12 mouse cellular contexts compared by ENCODE assay signal in genomic region chr19:10698131-10698991, GRCm38 (mm10). TPM values are rescaled to one million over a fixed set of nuclear protein-coding genes. Genes with fewer than 3 reads are reported as not detected.
DNase-seq lines count a peak whose midpoint lies in the region; ATAC-seq and TF ChIP-seq lines count a peak whose summit lies in the region.
"Had no signal": no experiment of that assay in that cellular context is flagged by ENCODE, and none has a peak within 500 bp of the region (broad histone marks: within the 10 kb centered on the region; RNA-seq: fewer than 3 reads in every experiment).

No protein-coding gene starts in this region.

- peaks cover 64% of the 10 kb centered on the region for H3K4me1 ChIP-seq in kidney, embryonic 15.5 days
- H3K4me1 ChIP-seq in bone marrow, adult 2 months (ENCODE audit: control insufficient read depth, insufficient read depth, low read length) = peaks cover 23% of the 10 kb centered on the region
- H3K4me1 ChIP-seq in liver, embryonic 11.5 days (replicated peaks; ENCODE audit: control insufficient read depth, insufficient read depth, low read length) = peaks cover 70% of the 10 kb centered on the region

- 0 out of 2 replicates have a peak, but pooled peaks cover under 1% of the 10 kb centered on the region for H3K36me3 ChIP-seq in kidney, embryonic 15.5 days
- no peaks in the 10 kb centered on the region for H3K36me3 ChIP-seq in liver, embryonic 11.5 days (ENCODE audit: control insufficient read depth, insufficient read depth, low read length)

- 71% methylated on average over 9 of the region's 9 CpGs for WGBS in kidney, embryonic 15.5 days
- 14% methylated on average over 9 of the region's 9 CpGs for WGBS in bone marrow, adult 2 months
- 47% methylated on average over 9 of the region's 9 CpGs for WGBS in liver, embryonic 11.5 days

- TF ChIP-seq POLR2A in bone marrow, adult 2 months (IDR thresholded peaks at IDR 0.05; ENCODE audit: borderline replicate concordance, control insufficient read depth, low read depth, low read length) = no peak

- no peak for DNase-seq in kidney, adult 18-20 months
- peak; percentile 56 for DNase-seq in CD4-positive helper T cell, adult 2 months (ENCODE audit: low read depth, low spot score)
- no peak for DNase-seq in liver, embryonic 11.5 days (ENCODE audit: low spot score)
- DNase-seq in layer of hippocampus, postnatal 10 days (ENCODE audit: low spot score in 2 of 2) = no peak
- no peak for DNase-seq in cerebellum, adult 11-12 months
- no peak for DNase-seq in left cerebral cortex, postnatal 36 days (ENCODE audit: low spot score in 2 of 2)
- DNase-seq: lung, adult 18-20 months; thymus, postnatal 4 days had no signal

- no peaks in the 10 kb centered on the region for H3K9me3 ChIP-seq in kidney, embryonic 15.5 days (replicated peaks)
- H3K9me3 ChIP-seq in liver, embryonic 11.5 days (ENCODE audit: control insufficient read depth, low read length) = no peaks in the 10 kb centered on the region

- no peak overlapping the region for H3K9ac ChIP-seq in kidney, embryonic 15.5 days
- 0 out of 2 replicates have a peak overlapping the region, but pooled peaks have one; percentile 9 for H3K9ac ChIP-seq in liver, embryonic 11.5 days (ENCODE audit: low read depth, low read length)

- H3K27ac ChIP-seq in kidney, embryonic 15.5 days = peak overlapping the region; percentile 69
- peak overlapping the region; percentile 91 for H3K27ac ChIP-seq in bone marrow, adult 2 months (ENCODE audit: control insufficient read depth, insufficient read depth, low read depth, low read length, poor library complexity)
- peak overlapping the region; percentile 69 for H3K27ac ChIP-seq in liver, embryonic 11.5 days (ENCODE audit: low read depth, low read length)

- 0 out of 2 replicates have a peak, but pooled peaks have one; percentile 41 for ATAC-seq in kidney, embryonic 15.5 days (replicated peaks; ENCODE audit: low FRiP score)
- ATAC-seq in liver, embryonic 11.5 days (replicated peaks; ENCODE audit: low FRiP score) = no peak

- no peak for TF ChIP-seq CTCF in bone marrow, adult 2 months (IDR thresholded peaks at IDR 0.05; ENCODE audit: control insufficient read depth, insufficient read depth, low read length)

- intact Hi-C loops in left cerebral cortex, postnatal 36 days (cut with DNase I) = no loop called here

- H3K27me3 ChIP-seq in kidney, embryonic 15.5 days = no peaks in the 10 kb centered on the region
- H3K27me3 ChIP-seq in liver, embryonic 11.5 days (replicated peaks; ENCODE audit: control insufficient read depth, insufficient read depth, low read length) = no peaks in the 10 kb centered on the region

- no peak overlapping the region for H3K4me2 ChIP-seq in kidney, embryonic 15.5 days
- H3K4me2 ChIP-seq in liver, embryonic 11.5 days = peak overlapping the region; percentile 41

- no peak overlapping the region for H3K4me3 ChIP-seq in kidney, embryonic 15.5 days (replicated peaks)
- peak overlapping the region; percentile 36 for H3K4me3 ChIP-seq in bone marrow, adult 2 months (replicated peaks; ENCODE audit: control insufficient read depth, low read depth, low read length)
- H3K4me3 ChIP-seq in liver, embryonic 11.5 days (ENCODE audit: low read depth, low read length) = no peak overlapping the region

RNA-seq across cellular contexts. Expression of gene Vps37c, which starts 9.8 kb away (rescaled TPM):
- polyA plus RNA-seq in kidney, embryonic 15.5 days (2015; fragmentation: Nextera tagmentation; extraction: Ambion mirVana) = 29.7 and 31.7 TPM in 2 replicates
- polyA plus RNA-seq in bone marrow, adult 2 months (2011; ENCODE audit: insufficient read depth, insufficient read length, low replicate concordance, missing spikeins) = 14.4 and 29.5 TPM in 2 replicates
- 23.2 TPM in 2 replicates for polyA plus RNA-seq in liver, embryonic 11.5 days (2014; fragmentation: Nextera tagmentation; extraction: Ambion mirVana)
- 10 to 100 TPM; 24.6 to 26.9 TPM for total RNA-seq in layer of hippocampus, postnatal 10 days (2021)
- 10 to 100 TPM; 23.0 to 23.2 TPM for total RNA-seq in left cerebral cortex, postnatal 36 days (2021)

RNA-seq across cellular contexts. Expression of gene Pga5, which starts 20.5 kb away (rescaled TPM):
- not detected in 2 replicates for polyA plus RNA-seq in kidney, embryonic 15.5 days (2015; fragmentation: Nextera tagmentation; extraction: Ambion mirVana)
- not detected in 2 replicates for polyA plus RNA-seq in bone marrow, adult 2 months (2011; ENCODE audit: insufficient read depth, insufficient read length, low replicate concordance, missing spikeins)
- not detected in 2 replicates for polyA plus RNA-seq in liver, embryonic 11.5 days (2014; fragmentation: Nextera tagmentation; extraction: Ambion mirVana)
- not detected for total RNA-seq in layer of hippocampus, postnatal 10 days (2021)
- not detected for total RNA-seq in left cerebral cortex, postnatal 36 days (2021)
- total RNA-seq: MEL had no signal
- polyA plus RNA-seq: hindbrain, embryonic 11.5 days had no signal

RNA-seq across cellular contexts. Expression of gene Cd5, which starts 40.4 kb away (rescaled TPM):
- 0.34 and 0.82 TPM in 2 replicates for polyA plus RNA-seq in kidney, embryonic 15.5 days (2015; fragmentation: Nextera tagmentation; extraction: Ambion mirVana)
- polyA plus RNA-seq in bone marrow, adult 2 months (2011; ENCODE audit: insufficient read depth, insufficient read length, low replicate concordance, missing spikeins) = 1.1 and 2.2 TPM in 2 replicates
- polyA plus RNA-seq in liver, embryonic 11.5 days (2014; fragmentation: Nextera tagmentation; extraction: Ambion mirVana) = 0.05 TPM in 1 of 2 replicates, not detected in the other
- total RNA-seq in layer of hippocampus, postnatal 10 days (2021) = under 1 TPM; 0.29 to 0.32 TPM
- not detected for total RNA-seq in left cerebral cortex, postnatal 36 days (2021)
- total RNA-seq: MEL had no signal
- polyA plus RNA-seq: hindbrain, embryonic 11.5 days had no signal
